In genomic region chr2:37744773-37745395, GRCm38 (mm10) we compare ENCODE assay signal across 30 mouse cellular contexts. TPM values are rescaled to one million over a fixed set of nuclear protein-coding genes. Genes with fewer than 3 reads are reported as not detected.
DNase-seq lines count a peak whose midpoint lies in the region; ATAC-seq and TF ChIP-seq lines count a peak whose summit lies in the region.
"Had no signal": no experiment of that assay in that cellular context is flagged by ENCODE, and none has a peak within 500 bp of the region (broad histone marks: within the 10 kb centered on the region; RNA-seq: fewer than 3 reads in every experiment).

No protein-coding gene starts in this region.

- no peak for ATAC-seq in kidney, embryonic 14.5 days (ENCODE audit: low FRiP score, low TSS enrichment)
- peak; percentile 40; the same call in 1 of the 2 replicates for ATAC-seq in kidney, postnatal 0 days (replicated peaks; ENCODE audit: low FRiP score, low read depth)
- ATAC-seq: CD4-positive, CD25-positive, alpha-beta regulatory T cell, adult 4 months; forebrain, embryonic 15.5 days; hindbrain, embryonic 16.5 days had no signal

- peak; percentile 69 for DNase-seq in kidney, adult 9 months
- no peak for DNase-seq in kidney, postnatal 0 days (ENCODE audit: low spot score)
- DNase-seq in kidney, postnatal 25 days = no peak
- DNase-seq in left cerebral cortex, postnatal 25 days (ENCODE audit: low spot score in 2 of 2) = peak; percentile 46 to 64
- no peak for DNase-seq in left cerebral cortex, adult 18-20 months (ENCODE audit: low spot score in 2 of 2)
- DNase-seq: adrenal gland, adult 2 months; adrenal gland, postnatal 14 days; cerebellum, adult 11-12 months; cerebellum, adult 8-10 months; cerebellum, postnatal 10 days; cerebellum, postnatal 36 days; embryo, embryonic 11 days; gastrocnemius, adult 2 months; gastrocnemius, postnatal 14 days; heart, adult 18-20 months; heart, postnatal 10 days; heart, postnatal 36 days had no signal

- TF ChIP-seq CTCF in kidney, postnatal 0 days (IDR thresholded peaks at IDR 0.05; ENCODE audit: low read depth) = no peak

- H3K4me2 ChIP-seq in kidney, embryonic 14.5 days (replicated peaks; ENCODE audit: low read depth, low read length) = no peak overlapping the region
- no peak overlapping the region for H3K4me2 ChIP-seq in kidney, postnatal 0 days (ENCODE audit: low read length)
- H3K4me2 ChIP-seq: embryonic facial prominence, embryonic 13.5 days; forebrain, embryonic 12.5 days; forebrain, embryonic 15.5 days; heart, embryonic 12.5 days; heart, embryonic 15.5 days; hindbrain, embryonic 13.5 days had no signal

- intact Hi-C loops in left cerebral cortex, postnatal 25 days (cut with DNase I) = no loop called here

- H3K27ac ChIP-seq in kidney, embryonic 14.5 days (ENCODE audit: low read depth, low read length) = no peak overlapping the region
- H3K27ac ChIP-seq in kidney, postnatal 0 days = no peak overlapping the region
- H3K27ac ChIP-seq: embryonic facial prominence, embryonic 10.5 days; embryonic facial prominence, embryonic 13.5 days; forebrain, embryonic 12.5 days; forebrain, embryonic 15.5 days; gastrocnemius, adult 2 months; heart, embryonic 15.5 days; hindbrain, embryonic 10.5 days; hindbrain, embryonic 13.5 days had no signal

- WGBS in kidney, embryonic 14.5 days = 88% methylated on average over 10 of the region's 10 CpGs
- WGBS in kidney, postnatal 0 days = 79% methylated on average over 10 of the region's 10 CpGs

- H3K27me3 ChIP-seq in kidney, embryonic 14.5 days (ENCODE audit: control insufficient read depth, insufficient read depth, low read length) = no peaks in the 10 kb centered on the region
- H3K27me3 ChIP-seq in kidney, postnatal 0 days (ENCODE audit: insufficient read depth, low read length) = no peaks in the 10 kb centered on the region
- H3K27me3 ChIP-seq: embryonic facial prominence, embryonic 13.5 days; forebrain, embryonic 15.5 days; heart, embryonic 12.5 days; heart, embryonic 15.5 days; hindbrain, embryonic 13.5 days had no signal

- H3K4me3 ChIP-seq in kidney, embryonic 14.5 days (ENCODE audit: low read length) = no peak overlapping the region
- no peak overlapping the region for H3K4me3 ChIP-seq in kidney, postnatal 0 days (replicated peaks; ENCODE audit: low read depth, low read length)
- H3K4me3 ChIP-seq: embryonic facial prominence, embryonic 10.5 days; embryonic facial prominence, embryonic 13.5 days; erythroblast, embryonic 14.5 days; forebrain, embryonic 12.5 days; forebrain, embryonic 15.5 days; gastrocnemius, adult 2 months; heart, embryonic 12.5 days; heart, embryonic 15.5 days; hindbrain, embryonic 10.5 days; hindbrain, embryonic 13.5 days had no signal

- H3K9ac ChIP-seq in kidney, embryonic 14.5 days (ENCODE audit: low read depth, low read length) = no peak overlapping the region
- no peak overlapping the region for H3K9ac ChIP-seq in kidney, postnatal 0 days (ENCODE audit: low read depth, low read length)
- H3K9ac ChIP-seq: embryonic facial prominence, embryonic 13.5 days; forebrain, embryonic 12.5 days; forebrain, embryonic 15.5 days; heart, embryonic 12.5 days; heart, embryonic 15.5 days; hindbrain, embryonic 13.5 days had no signal

- peaks cover 10% of the 10 kb centered on the region; the same call in 1 of the 2 replicates for H3K4me1 ChIP-seq in kidney, embryonic 14.5 days (ENCODE audit: control insufficient read depth, insufficient read depth, low read length)
- H3K4me1 ChIP-seq in kidney, postnatal 0 days (replicated peaks; ENCODE audit: insufficient read depth, low read length) = 0 out of 2 replicates have a peak, but pooled peaks cover 2% of the 10 kb centered on the region

- no peaks in the 10 kb centered on the region for H3K9me3 ChIP-seq in kidney, embryonic 14.5 days (ENCODE audit: control insufficient read depth, low read length)
- no peaks in the 10 kb centered on the region for H3K9me3 ChIP-seq in kidney, postnatal 0 days (replicated peaks; ENCODE audit: low read length)
- H3K9me3 ChIP-seq: embryonic facial prominence, embryonic 10.5 days; embryonic facial prominence, embryonic 13.5 days; forebrain, embryonic 12.5 days; forebrain, embryonic 15.5 days; heart, embryonic 12.5 days; heart, embryonic 15.5 days; hindbrain, embryonic 10.5 days; hindbrain, embryonic 13.5 days had no signal

- no peaks in the 10 kb centered on the region for H3K36me3 ChIP-seq in kidney, embryonic 14.5 days (ENCODE audit: control insufficient read depth, insufficient read depth, low read length)
- no peaks in the 10 kb centered on the region for H3K36me3 ChIP-seq in kidney, postnatal 0 days (ENCODE audit: insufficient read depth, low read length)
- H3K36me3 ChIP-seq: embryonic facial prominence, embryonic 10.5 days; embryonic facial prominence, embryonic 13.5 days; forebrain, embryonic 12.5 days; forebrain, embryonic 15.5 days; heart, embryonic 12.5 days; heart, embryonic 15.5 days; hindbrain, embryonic 10.5 days; hindbrain, embryonic 13.5 days had no signal

RNA-seq across cellular contexts. Expression of gene Crb2, which starts 31.2 kb away (rescaled TPM):
- polyA plus RNA-seq in kidney, embryonic 14.5 days (2014; fragmentation: Nextera tagmentation; extraction: Ambion mirVana) = 2.2 and 3.2 TPM in 2 replicates
- 3.1 and 3.3 TPM in 2 replicates for polyA plus RNA-seq in kidney, postnatal 0 days (2015; fragmentation: Nextera tagmentation; extraction: Ambion mirVana)
- total RNA-seq in left cerebral cortex, postnatal 25 days (2021) = 1 to 10 TPM; 3.1 to 3.9 TPM
- total RNA-seq in left cerebral cortex, adult 18-20 months (2021) = 1 to 10 TPM; 2.8 to 3.1 TPM
- total RNA-seq: gastrocnemius, adult 2 months; MEL had no signal
- polyA plus RNA-seq: erythroblast, embryonic 14.5 days had no signal

RNA-seq across cellular contexts. Expression of gene Strbp, which starts 41.2 kb away (rescaled TPM):
- polyA plus RNA-seq in kidney, embryonic 14.5 days (2014; fragmentation: Nextera tagmentation; extraction: Ambion mirVana) = 41.4 and 57.2 TPM in 2 replicates
- 39.4 and 42.0 TPM in 2 replicates for polyA plus RNA-seq in kidney, postnatal 0 days (2015; fragmentation: Nextera tagmentation; extraction: Ambion mirVana)
- 100 to 1,000 TPM; 272 to 283 TPM for total RNA-seq in left cerebral cortex, postnatal 25 days (2021)
- total RNA-seq in left cerebral cortex, adult 18-20 months (2021) = 100 to 1,000 TPM; 285 to 321 TPM

Comparison
In these comparisons a context has a peak if more than half of its experiments do, and no peak if none do; other contexts are left out.
1. DNase-seq: peak in kidney, adult 9 months (single experiment) and left cerebral cortex, postnatal 25 days (2 of 2); none in kidney, postnatal 0 days (single experiment), kidney, postnatal 25 days (0 of 2) and left cerebral cortex, adult 18-20 months (0 of 2).